ENCODE assay signal across 10 mouse cellular contexts in genomic region chr10:75465781-75466550, GRCm38 (mm10). TPM values are rescaled to one million over a fixed set of nuclear protein-coding genes. Genes with fewer than 3 reads are reported as not detected.
DNase-seq lines count a peak whose midpoint lies in the region; ATAC-seq and TF ChIP-seq lines count a peak whose summit lies in the region.
"Had no signal": no experiment of that assay in that cellular context is flagged by ENCODE, and none has a peak within 500 bp of the region (broad histone marks: within the 10 kb centered on the region; RNA-seq: fewer than 3 reads in every experiment).

No protein-coding gene starts in this region.

- H3K9me3 ChIP-seq in neural tube, embryonic 13.5 days, result no peaks in the 10 kb centered on the region
- H3K9me3 ChIP-seq: forebrain, embryonic 13.5 days; liver, embryonic 13.5 days had no signal

- no peak overlapping the region for H3K4me2 ChIP-seq in neural tube, embryonic 13.5 days
- H3K4me2 ChIP-seq: forebrain, embryonic 13.5 days; liver, embryonic 13.5 days had no signal

- no peaks in the 10 kb centered on the region for H3K36me3 ChIP-seq in neural tube, embryonic 13.5 days
- H3K36me3 ChIP-seq: liver, embryonic 13.5 days had no signal

- H3K4me3 ChIP-seq in neural tube, embryonic 13.5 days, result no peak overlapping the region
- no peak overlapping the region for H3K4me3 ChIP-seq in left cerebral cortex, adult 2 months
- H3K4me3 ChIP-seq: forebrain, embryonic 13.5 days; liver, embryonic 13.5 days had no signal

- no peak for TF ChIP-seq CTCF in left cerebral cortex, adult 2 months (IDR thresholded peaks at IDR 0.05)

- no peak for ATAC-seq in neural tube, embryonic 13.5 days (ENCODE audit: low read depth)
- ATAC-seq: forebrain, embryonic 13.5 days had no signal

- H3K27ac ChIP-seq in neural tube, embryonic 13.5 days (replicated peaks), result peak overlapping the region; percentile 38; the same call in 1 of the 2 replicates
- H3K27ac ChIP-seq in left cerebral cortex, adult 2 months, result no peak overlapping the region
- H3K27ac ChIP-seq: forebrain, embryonic 13.5 days; liver, embryonic 13.5 days had no signal

- 68% methylated on average over 6 of the region's 6 CpGs for WGBS in neural tube, embryonic 13.5 days

- intact Hi-C loops in left cerebral cortex, adult 2 months (cut with DNase I), result no loop called here

- DNase-seq in cerebellum, postnatal 10 days, result peak; percentile 51 to 56
- DNase-seq in cerebellum, adult 11 months, result no peak
- no peak for DNase-seq in neural tube, embryonic 10.5 days (ENCODE audit: extremely low spot score, low spot score)
- DNase-seq in layer of hippocampus, postnatal 14 days (ENCODE audit: low spot score in 2 of 2), result peak; percentile 41 to 63
- DNase-seq in natural killer cell, adult 2 months (ENCODE audit: low spot score in 2 of 2), result no peak
- DNase-seq in urinary bladder, adult 18-20 months (ENCODE audit: low spot score in 2 of 2), result no peak
- no peak for DNase-seq in left cerebral cortex, adult 2 months (ENCODE audit: extremely low spot score in 1 of 2, low spot score in 2 of 2)
- DNase-seq: liver, embryonic 13.5 days had no signal

- H3K27me3 ChIP-seq in neural tube, embryonic 13.5 days, result no peaks in the 10 kb centered on the region
- H3K27me3 ChIP-seq: forebrain, embryonic 13.5 days; liver, embryonic 13.5 days had no signal

- peaks cover 5% of the 10 kb centered on the region; the same call in 1 of the 2 replicates for H3K4me1 ChIP-seq in neural tube, embryonic 13.5 days (replicated peaks)
- H3K4me1 ChIP-seq: forebrain, embryonic 13.5 days; liver, embryonic 13.5 days had no signal

- no peak overlapping the region for H3K9ac ChIP-seq in neural tube, embryonic 13.5 days
- H3K9ac ChIP-seq: forebrain, embryonic 13.5 days; liver, embryonic 13.5 days had no signal

RNA-seq across cellular contexts. Expression of gene Snrpd3, which starts 51.4 kb away (rescaled TPM):
- 145 and 151 TPM in 2 replicates for polyA plus RNA-seq in neural tube, embryonic 13.5 days (2015; fragmentation: Nextera tagmentation; extraction: Ambion mirVana)
- total RNA-seq in layer of hippocampus, postnatal 14 days (2021), result 10 to 100 TPM; 71.1 to 77.5 TPM
- total RNA-seq in left cerebral cortex, adult 2 months (2021), result 10 to 100 TPM; 65.4 to 73.4 TPM

RNA-seq across cellular contexts. Expression of gene Gucd1, which starts 51.8 kb away (rescaled TPM):
- polyA plus RNA-seq in neural tube, embryonic 13.5 days (2015; fragmentation: Nextera tagmentation; extraction: Ambion mirVana), result 18.8 and 19.6 TPM in 2 replicates
- 10 to 100 TPM; 21.3 to 22.4 TPM for total RNA-seq in layer of hippocampus, postnatal 14 days (2021)
- total RNA-seq in left cerebral cortex, adult 2 months (2021), result 10 to 100 TPM; 16.8 to 18.1 TPM

Comparison
In these comparisons a context has a peak if more than half of its experiments do, and no peak if none do; other contexts are left out.
1. DNase-seq: peak in cerebellum, postnatal 10 days (2 of 2) and layer of hippocampus, postnatal 14 days (2 of 2); none in cerebellum, adult 11 months (single experiment), neural tube, embryonic 10.5 days (single experiment), natural killer cell, adult 2 months (0 of 2), urinary bladder, adult 18-20 months (0 of 2) and left cerebral cortex, adult 2 months (0 of 2).